Mouse (Mus musculus) heart, embryonic 16.5 days (tissue): ENCODE results near the gene Ncf4. TPM values are rescaled to one million over a fixed set of nuclear protein-coding genes. Genes with fewer than 3 reads are reported as not detected.
A peak's percentile ranks its signal among the peaks of the same experiment; 100 is the strongest.
"Not testable (repeated sequence)": the region's sequence is repeated elsewhere in the genome, so short reads cannot be mapped to it uniquely, and the experiment has no call there.

Source experiments
- ATAC-seq: fragments of 200-750 bp; cut with Nextera tagmentation; replicated peaks from 2 replicates; pipeline ENCODE4 v1.8.0; 2017; ENCODE audit warnings: moderate number of reproducible peaks; ENCODE audit not compliant: insufficient read depth, low FRiP score; ENCODE audit errors: extremely low read depth
- H3K27ac ChIP-seq: fragments of 300-500 bp; sonication (generic); 2 replicates; pipeline ENCODE4 v1.5.1; 2014; ENCODE audit warnings: mild to moderate bottlenecking, low read length, control low read depth, moderate library complexity
- H3K27me3 ChIP-seq: fragments of 300-500 bp; sonication (generic); 2 replicates; pipeline ENCODE4 v1.6.1; 2014; ENCODE audit warnings: low read length, mixed read lengths; ENCODE audit not compliant: control insufficient read depth, insufficient read depth
- H3K36me3 ChIP-seq: fragments of 300-500 bp; sonication (generic); 2 replicates; pipeline ENCODE4 v1.6.1; 2014; ENCODE audit not compliant: control insufficient read depth, insufficient read depth
- H3K4me1 ChIP-seq: fragments of 300-500 bp; sonication (generic); 2 replicates; pipeline ENCODE4 v1.6.1; 2014; ENCODE audit warnings: low read length, mixed read lengths; ENCODE audit not compliant: control insufficient read depth, insufficient read depth
- H3K4me2 ChIP-seq: fragments of 300-500 bp; sonication (generic); 2 replicates; pipeline ENCODE4 v1.6.1; 2014; ENCODE audit warnings: low read depth, mild to moderate bottlenecking, control low read depth, low read length
- H3K4me3 ChIP-seq: fragments of 300-500 bp; sonication (generic); 2 replicates; pipeline ENCODE4 v1.5.1; 2014; ENCODE audit warnings: mild to moderate bottlenecking, control low read depth, low read length
- H3K9ac ChIP-seq: fragments of 300-500 bp; sonication (generic); 2 replicates; pipeline ENCODE4 v1.6.1; 2014; ENCODE audit warnings: low read length, control low read depth
- H3K9me3 ChIP-seq: fragments of 300-500 bp; sonication (generic); replicated peaks from 2 replicates; pipeline ENCODE4 v1.6.1; 2016; ENCODE audit warnings: low read length; ENCODE audit not compliant: control insufficient read depth
- WGBS: fragments of 180-500 bp; shearing (Covaris S2); extraction: QIAGEN DNeasy Blood & Tissue Kit; methylation state at CpG from one replicate; pipeline ENCODE4 v1.1.7; 2014; 5-methylcytosine and 5-hydroxymethylcytosine counted together
- polyA plus RNA-seq: library from polyadenylated mRNA; unstranded; fragments of >200 nt; fragmentation: Nextera tagmentation; extraction: Ambion mirVana; gene quantifications from 2 replicates; pipeline ENCODE4 v1.2.1, GENCODE M21; 2015

The Ncf4 gene
- polyA plus RNA-seq, 1 experiment from 2014 or later, result 5.3 TPM

DNA sequence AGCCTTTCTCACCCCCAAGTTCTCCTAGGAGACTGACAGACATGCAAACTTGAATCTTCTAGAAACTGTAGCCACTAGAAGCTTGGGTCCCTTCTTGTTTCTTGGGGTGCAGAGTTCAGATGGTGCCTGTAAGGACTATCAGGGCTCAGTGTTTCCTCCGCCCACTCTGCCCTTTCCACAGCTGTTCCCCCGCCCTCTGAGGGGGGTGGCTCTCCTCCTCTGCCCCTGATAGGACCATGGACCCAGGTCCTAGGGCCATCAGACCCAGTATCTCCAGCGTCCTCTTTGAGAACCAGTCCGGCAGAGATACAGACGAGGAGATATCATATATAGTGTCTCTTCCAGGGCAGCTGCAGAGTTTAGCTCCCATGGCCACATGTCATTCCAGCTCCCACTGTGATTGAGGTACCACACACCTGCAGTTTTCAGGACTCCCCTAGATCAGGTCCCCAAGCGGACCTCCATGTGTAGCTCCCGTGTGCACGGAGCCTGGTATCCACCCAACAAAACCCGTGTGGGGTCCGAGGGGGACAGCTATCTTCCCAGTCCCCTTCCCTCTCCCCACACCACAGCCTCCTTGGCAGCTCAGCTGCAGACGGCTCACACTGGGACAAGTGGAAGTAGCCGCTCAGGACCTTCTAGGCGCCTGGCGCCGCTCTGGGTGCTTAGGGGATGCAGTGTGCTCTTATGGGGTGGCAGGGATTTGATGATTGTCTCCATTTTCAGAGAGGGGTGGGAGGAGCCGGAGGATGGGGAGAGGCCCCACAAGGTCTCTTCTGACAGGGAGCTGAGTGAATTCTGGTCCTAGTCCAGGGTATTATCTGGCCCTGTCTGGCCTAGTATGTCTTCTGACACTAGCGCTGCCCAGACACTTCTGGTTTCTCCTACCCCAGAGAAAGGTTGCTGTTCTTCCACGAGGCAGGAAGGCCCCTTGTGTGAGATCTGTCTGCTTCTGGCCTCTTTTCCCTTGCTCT is 1.8 kb downstream of the Ncf4 start:
- Histone ChIP-seq H3K36me3 (no peaks in the 10 kb centered on the region), H3K4me2 (no peak overlapping the region), H3K4me1 (peaks cover 14% of the 10 kb centered on the region), H3K9me3 (no peaks in the 10 kb centered on the region), H3K27me3 (no peaks in the 10 kb centered on the region), H3K4me3 (no peak overlapping the region), H3K27ac (no peak overlapping the region; the same call in 1 of the 2 replicates), H3K9ac (no peak overlapping the region)
- ATAC-seq, result peak; percentile 11; the same call in 1 of the 2 replicates
- WGBS, result 58% methylated on average over 18 of the region's 18 CpGs

DNA sequence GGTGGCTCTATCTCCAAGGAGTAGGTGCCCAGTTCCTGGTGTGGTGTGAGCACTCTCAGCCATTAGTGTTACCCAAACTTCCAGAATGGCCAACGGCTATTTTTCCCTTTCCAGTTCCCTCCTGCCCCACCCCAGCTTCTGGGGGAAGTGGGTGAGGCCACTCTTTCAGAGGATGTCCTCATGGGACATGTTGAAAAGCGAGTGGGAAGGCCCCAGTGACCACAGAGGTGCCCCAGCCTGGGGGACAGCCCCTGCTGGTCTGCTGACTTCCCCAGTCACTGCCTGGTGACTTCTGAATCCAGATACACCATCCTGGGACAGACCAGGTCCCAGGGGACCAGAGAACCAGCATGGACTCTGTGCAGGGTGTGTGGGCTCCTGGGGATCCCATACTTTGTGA is 3.1 kb downstream of the Ncf4 start:
- Histone ChIP-seq H3K4me1 (peaks cover 14% of the 10 kb centered on the region), H3K27ac (no peak overlapping the region), H3K9me3 (no peaks in the 10 kb centered on the region), H3K9ac (no peak overlapping the region), H3K36me3 (no peaks in the 10 kb centered on the region), H3K27me3 (no peaks in the 10 kb centered on the region), H3K4me3 (no peak overlapping the region), H3K4me2 (no peak overlapping the region)
- no peak for ATAC-seq
- 66% methylated on average over 2 of the region's 2 CpGs for WGBS

DNA sequence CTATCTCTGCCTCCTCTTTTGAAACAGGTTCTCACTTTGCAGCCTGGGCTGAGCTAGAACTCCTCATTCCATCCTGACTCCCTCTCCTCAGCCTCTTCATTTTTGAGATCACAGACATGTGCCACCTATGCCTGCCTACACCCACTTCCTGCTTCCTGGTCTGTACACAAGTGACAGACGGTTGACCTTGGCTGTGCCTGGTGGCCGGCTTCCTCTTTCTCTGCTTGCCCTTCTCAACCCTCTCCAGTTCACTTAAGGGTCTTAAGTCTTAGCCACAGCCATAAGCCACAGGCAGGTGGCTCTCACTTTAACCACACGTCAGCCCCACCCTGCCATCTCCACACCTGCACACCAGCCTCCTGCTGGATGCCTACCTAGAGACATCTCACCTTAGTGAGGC is 3.8 kb downstream of the Ncf4 start:
- Histone ChIP-seq H3K36me3 (no peaks in the 10 kb centered on the region), H3K27ac (no peak overlapping the region), H3K27me3 (no peaks in the 10 kb centered on the region), H3K4me2 (no peak overlapping the region), H3K4me1 (peaks cover 13% of the 10 kb centered on the region), H3K9me3 (no peaks in the 10 kb centered on the region), H3K9ac (no peak overlapping the region), H3K4me3 (no peak overlapping the region)
- ATAC-seq, result no peak
- WGBS, result 41% methylated on average over 3 of the region's 3 CpGs

DNA sequence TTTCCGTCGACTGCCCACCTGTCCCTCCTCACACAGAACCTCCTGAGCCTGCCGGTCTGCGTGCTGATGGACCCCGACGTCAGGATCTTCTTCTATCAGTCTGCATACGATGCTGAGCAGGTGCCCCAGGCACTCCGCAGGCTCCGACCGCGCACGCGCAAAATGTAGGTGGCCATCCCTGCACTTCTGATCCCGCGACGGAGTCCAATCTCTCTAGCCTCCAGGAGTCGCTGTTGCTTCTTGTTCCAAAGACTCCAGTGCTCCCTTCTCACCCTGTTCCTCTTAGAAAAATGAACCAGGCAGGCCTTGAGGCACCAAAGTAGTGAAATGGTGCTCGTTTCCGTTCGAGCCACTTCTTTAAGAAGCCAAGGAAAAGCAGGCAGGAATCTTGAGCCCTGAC is 10.2 kb downstream of the Ncf4 start:
- no peak overlapping the region for H3K9ac ChIP-seq
- no peaks in the 10 kb centered on the region for H3K9me3 ChIP-seq
- ATAC-seq, result no peak
- no peak overlapping the region for H3K27ac ChIP-seq
- no peak overlapping the region for H3K4me2 ChIP-seq
- no peak overlapping the region for H3K4me3 ChIP-seq
- 23% methylated on average over 20 of the region's 20 CpGs for WGBS
- no peaks in the 10 kb centered on the region for H3K36me3 ChIP-seq
- H3K27me3 ChIP-seq, result peaks cover 7% of the 10 kb centered on the region; the same call in 1 of the 2 replicates
- H3K4me1 ChIP-seq, result no peaks in the 10 kb centered on the region

DNA sequence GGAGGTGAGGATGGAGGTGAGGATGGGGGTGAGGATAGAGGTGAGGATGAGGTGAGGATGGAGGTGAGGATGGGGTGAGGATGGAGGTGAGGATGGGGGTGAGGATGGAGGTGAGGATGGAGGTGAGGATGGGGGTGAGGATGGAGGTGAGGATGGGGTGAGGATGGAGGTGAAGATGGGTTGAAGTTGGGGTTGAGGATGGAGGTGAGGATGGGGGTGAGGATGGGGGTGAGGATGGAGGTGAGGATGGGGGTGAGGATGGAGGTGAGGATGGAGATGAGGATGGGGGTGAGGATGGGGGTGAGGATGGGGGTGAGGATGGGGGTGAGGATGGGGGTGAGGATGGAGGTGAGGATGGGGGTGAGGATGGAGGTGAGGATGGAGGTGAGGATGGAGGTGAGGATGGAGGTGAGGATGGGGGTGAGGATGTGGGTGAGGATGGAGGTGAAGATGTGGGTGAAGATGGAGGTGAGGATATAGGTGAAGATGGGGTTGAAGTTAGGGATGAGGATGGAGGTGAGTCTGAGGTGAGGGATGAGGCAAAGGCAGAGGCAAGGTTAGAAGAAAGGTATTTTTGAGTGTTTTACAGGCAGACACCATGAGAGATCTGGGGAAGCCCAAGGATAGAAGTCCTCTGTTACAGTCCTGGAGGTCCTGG is 12.1 kb downstream of the Ncf4 start:
- H3K36me3 ChIP-seq, result not testable (repeated sequence)

DNA sequence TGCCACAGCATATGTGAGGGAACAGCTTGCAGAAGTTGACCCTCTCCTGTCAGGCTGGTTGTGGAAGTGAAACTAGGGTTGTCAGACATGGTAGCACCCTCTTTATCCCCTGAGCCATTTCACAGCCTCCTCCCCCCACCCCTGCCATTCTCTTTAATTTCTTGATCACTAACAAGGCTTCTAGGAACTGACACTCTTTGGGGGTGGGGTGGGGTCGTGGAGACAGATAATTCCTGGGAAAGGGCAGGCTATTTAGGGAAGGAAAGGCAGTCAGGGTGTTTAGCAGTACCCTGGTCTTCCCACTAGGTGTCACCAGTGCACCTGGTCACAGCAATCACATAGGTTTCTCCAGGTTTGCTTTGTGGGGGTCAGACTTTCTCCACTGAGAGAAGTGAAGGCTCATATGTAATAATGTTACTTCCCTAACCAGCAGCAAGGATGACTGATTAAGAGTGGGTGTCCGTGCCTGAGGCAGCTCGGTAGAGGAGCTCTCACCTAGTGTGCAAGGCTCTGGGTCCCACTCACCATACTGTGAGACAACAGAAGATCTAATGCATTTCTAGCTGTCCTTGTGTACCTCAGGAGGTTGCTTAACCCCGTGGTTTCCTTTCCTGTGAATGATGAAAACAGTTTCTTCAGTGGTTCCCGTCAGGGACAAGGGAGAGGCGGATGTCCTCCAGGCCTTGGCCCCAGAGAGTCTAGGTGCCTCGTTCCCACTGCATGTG is 12.9 kb downstream of the Ncf4 start:
- ATAC-seq, result no peak; the same call in 1 of the 2 replicates

More for the DNA sequence above, 12.1 kb downstream of the Ncf4 start:
- H3K9ac ChIP-seq, H3K4me1 ChIP-seq, H3K27me3 ChIP-seq, H3K9me3 ChIP-seq, H3K4me2 ChIP-seq, H3K4me3 ChIP-seq, ATAC-seq, H3K27ac ChIP-seq: not testable (repeated sequence)

DNA sequence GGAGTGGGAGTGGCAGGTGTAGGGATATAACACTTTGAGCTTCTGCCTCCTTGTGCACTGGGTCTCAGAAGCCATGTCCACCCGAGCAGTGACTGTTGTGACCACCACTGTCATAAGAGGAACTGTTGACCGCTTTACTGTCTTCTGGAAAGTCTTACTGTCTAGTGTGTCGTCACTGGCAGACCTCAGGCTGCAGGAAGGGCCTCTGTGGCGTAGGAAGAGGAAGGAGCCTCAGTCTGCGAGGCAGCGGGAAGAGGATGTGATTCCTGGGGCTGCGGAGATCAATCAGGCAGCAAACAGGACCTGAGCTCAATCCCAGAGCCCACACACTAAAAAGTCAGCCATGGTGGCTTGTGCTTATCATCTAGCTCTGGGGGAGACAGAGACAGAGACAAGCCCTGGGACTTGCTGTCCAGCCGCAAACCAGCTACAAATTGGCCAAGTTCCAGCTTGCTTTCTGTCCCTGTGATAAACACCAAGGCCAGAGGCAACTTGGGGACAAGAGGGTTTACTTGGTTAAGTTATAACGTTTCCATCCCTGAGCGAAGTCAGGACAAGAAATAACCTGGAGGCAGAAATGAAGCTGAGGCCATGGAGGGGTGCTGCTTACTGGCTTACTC is 13.8 kb downstream of the Ncf4 start:
- no peaks in the 10 kb centered on the region for H3K9me3 ChIP-seq
- H3K4me3 ChIP-seq, result no peak overlapping the region
- no peak overlapping the region; the same call in 1 of the 2 replicates for H3K9ac ChIP-seq
- 52% methylated on average over 10 of the region's 10 CpGs for WGBS
- H3K36me3 ChIP-seq, result no peaks in the 10 kb centered on the region
- H3K4me2 ChIP-seq, result no peak overlapping the region
- 0 out of 2 replicates have a peak, but pooled peaks have one; percentile 42 for ATAC-seq
- H3K4me1 ChIP-seq, result no peaks in the 10 kb centered on the region
- H3K27me3 ChIP-seq, result peaks cover 7% of the 10 kb centered on the region; the same call in 1 of the 2 replicates
- peak overlapping the region; percentile 74 for H3K27ac ChIP-seq

More for the DNA sequence above, 12.9 kb downstream of the Ncf4 start:
- Histone ChIP-seq H3K27ac (peak overlapping the region; percentile 74), H3K27me3 (peaks cover 7% of the 10 kb centered on the region; the same call in 1 of the 2 replicates), H3K9ac (no peak overlapping the region), H3K36me3 (no peaks in the 10 kb centered on the region), H3K4me3 (no peak overlapping the region), H3K9me3 (no peaks in the 10 kb centered on the region), H3K4me1 (no peaks in the 10 kb centered on the region), H3K4me2 (no peak overlapping the region)
- WGBS, result 31% methylated on average over 7 of the region's 7 CpGs

DNA sequence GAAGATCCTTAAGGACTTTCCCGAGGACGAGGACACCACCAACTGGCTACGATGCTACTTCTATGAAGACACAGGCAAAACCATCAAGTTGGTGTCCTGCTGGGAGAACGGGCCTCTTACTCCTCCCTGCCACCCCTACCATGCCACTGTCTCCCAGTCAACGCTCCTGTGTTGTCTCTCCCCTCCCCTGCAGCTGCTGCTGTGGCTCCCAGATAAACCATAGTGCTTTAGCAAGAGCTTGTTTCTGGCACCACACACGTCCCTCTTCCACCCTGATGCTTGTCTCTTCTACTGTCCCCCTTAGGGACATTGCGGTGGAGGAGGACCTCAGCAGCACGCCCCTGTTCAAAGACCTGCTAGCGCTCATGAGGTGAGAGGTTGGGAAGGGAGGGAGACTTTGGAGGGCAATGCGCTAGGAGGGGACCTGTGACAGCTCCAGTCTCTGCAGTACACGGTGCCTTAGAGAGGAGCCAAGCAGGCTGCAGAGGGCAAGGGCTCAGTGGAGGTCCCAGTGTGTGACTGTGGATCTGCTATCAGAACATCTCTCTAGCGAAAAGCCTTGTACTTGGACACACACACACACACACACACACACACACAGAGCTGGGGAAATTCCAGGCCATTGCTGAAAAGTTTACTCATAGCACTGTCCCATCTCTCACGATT is 16.2 kb downstream of the Ncf4 start:
- Histone ChIP-seq H3K4me3 (no peak overlapping the region), H3K36me3 (no peaks in the 10 kb centered on the region), H3K27me3 (no peaks in the 10 kb centered on the region), H3K9me3 (no peaks in the 10 kb centered on the region), H3K4me2 (no peak overlapping the region), H3K27ac (no peak overlapping the region), H3K4me1 (no peaks in the 10 kb centered on the region), H3K9ac (no peak overlapping the region)
- 54% methylated on average over 13 of the region's 13 CpGs for WGBS
- ATAC-seq, result no peak
